Mouse (Mus musculus): Measurements from ENCODE around the gene Ppp1r3e. TPM values are rescaled to one million over a fixed set of nuclear protein-coding genes. Genes with fewer than 3 reads are reported as not detected.

Gene Ppp1r3e
- polyA plus RNA-seq, 1 experiment from 2014 or later = 1.3 TPM

GRCm38 (mm10) chr14:54855726-54856125 is 21.6 kb downstream of the Ppp1r3e start:
- H3K27me3 ChIP-seq (ENCODE audit: control insufficient read depth, insufficient read depth, low read length) = no peaks in the 10 kb centered on the region
- DNase-seq (ENCODE audit: low spot score) = no peak
- H3K4me3 ChIP-seq (ENCODE audit: low read depth, low read length) = no peak overlapping the region
- no peak overlapping the region for H3K4me2 ChIP-seq (replicated peaks; ENCODE audit: low read depth, low read length)
- H3K36me3 ChIP-seq (ENCODE audit: control insufficient read depth, insufficient read depth, low read length) = no peaks in the 10 kb centered on the region
- no peaks in the 10 kb centered on the region for H3K4me1 ChIP-seq (replicated peaks; ENCODE audit: control insufficient read depth, insufficient read depth, low read length)
- H3K9ac ChIP-seq (ENCODE audit: low read depth, low read length) = no peak overlapping the region
- no peak overlapping the region for H3K27ac ChIP-seq (ENCODE audit: low read depth, low read length)
- no peaks in the 10 kb centered on the region for H3K9me3 ChIP-seq (ENCODE audit: control insufficient read depth, low read length)
- 98% methylated on average over 3 of the region's 3 CpGs for WGBS
- no peak for ATAC-seq (ENCODE audit: low FRiP score)

GRCm38 (mm10) chr14:54843461-54843860 is 33.9 kb downstream of the Ppp1r3e start:
- no peak overlapping the region for H3K4me2 ChIP-seq (replicated peaks; ENCODE audit: low read depth, low read length)
- ATAC-seq (ENCODE audit: low FRiP score) = no peak
- WGBS = 4% methylated on average over 4 of the region's 4 CpGs
- no peaks in the 10 kb centered on the region for H3K4me1 ChIP-seq (replicated peaks; ENCODE audit: control insufficient read depth, insufficient read depth, low read length)
- peak; percentile 51 for DNase-seq (ENCODE audit: low spot score)
- no peak overlapping the region for H3K27ac ChIP-seq (ENCODE audit: low read depth, low read length)
- H3K9me3 ChIP-seq (ENCODE audit: control insufficient read depth, low read length) = no peaks in the 10 kb centered on the region
- H3K4me3 ChIP-seq (ENCODE audit: low read depth, low read length) = no peak overlapping the region
- H3K36me3 ChIP-seq (ENCODE audit: control insufficient read depth, insufficient read depth, low read length) = no peaks in the 10 kb centered on the region
- H3K27me3 ChIP-seq (ENCODE audit: control insufficient read depth, insufficient read depth, low read length) = no peaks in the 10 kb centered on the region
- no peak overlapping the region for H3K9ac ChIP-seq (ENCODE audit: low read depth, low read length)

DNA sequence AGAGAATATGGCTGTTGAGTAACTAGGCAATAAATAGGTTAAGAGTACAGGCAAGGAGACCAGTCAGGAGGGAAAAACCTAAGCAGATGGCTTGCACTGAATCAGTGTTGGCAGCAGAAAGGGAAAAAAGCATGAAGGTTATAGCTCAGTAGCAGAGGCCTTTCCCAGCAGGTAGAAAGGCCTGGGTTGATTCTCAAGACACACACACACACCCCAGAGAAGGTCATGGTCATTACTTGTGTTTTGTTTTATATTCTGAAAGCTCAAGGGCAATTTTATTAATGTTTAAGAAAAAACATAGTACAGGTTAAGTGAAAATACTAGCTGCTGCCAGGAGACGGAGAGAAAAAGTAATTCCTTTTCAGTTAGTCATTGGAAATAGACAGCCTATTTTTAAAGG is 53.6 kb downstream of the Ppp1r3e start:
- DNase-seq (ENCODE audit: low spot score) (no peak), ATAC-seq (ENCODE audit: low FRiP score) (no peak)
- WGBS = 92% methylated on average over 1 of the region's 1 CpGs
- no peak overlapping the region for H3K9ac ChIP-seq (ENCODE audit: low read depth, low read length)
- no peaks in the 10 kb centered on the region for H3K4me1 ChIP-seq (replicated peaks; ENCODE audit: control insufficient read depth, insufficient read depth, low read length)
- no peak overlapping the region for H3K4me3 ChIP-seq (ENCODE audit: low read depth, low read length)
- H3K27ac ChIP-seq (ENCODE audit: low read depth, low read length) = no peak overlapping the region
- H3K4me2 ChIP-seq (replicated peaks; ENCODE audit: low read depth, low read length) = no peak overlapping the region
- no peaks in the 10 kb centered on the region for H3K9me3 ChIP-seq (ENCODE audit: control insufficient read depth, low read length)
- no peaks in the 10 kb centered on the region for H3K27me3 ChIP-seq (ENCODE audit: control insufficient read depth, insufficient read depth, low read length)
- no peaks in the 10 kb centered on the region for H3K36me3 ChIP-seq (ENCODE audit: control insufficient read depth, insufficient read depth, low read length)

Other genes starting within 250 kb of the Ppp1r3e start
- gene Gm17606, start 236.6 kb downstream of the Ppp1r3e start, polyA plus RNA-seq (2014; fragmentation: Nextera tagmentation; extraction: Ambion mirVana) = not detected in 2 replicates
- gene Cdh24, start 236.2 kb downstream of the Ppp1r3e start, polyA plus RNA-seq (2014; fragmentation: Nextera tagmentation; extraction: Ambion mirVana) = 5.6 and 8.1 TPM in 2 replicates
- gene 1700123O20Rik, start 191.3 kb downstream of the Ppp1r3e start, polyA plus RNA-seq (2014; fragmentation: Nextera tagmentation; extraction: Ambion mirVana) = 99.9 and 108 TPM in 2 replicates
- 148 and 185 TPM in 2 replicates for gene Acin1, start 190.6 kb downstream of the Ppp1r3e start, polyA plus RNA-seq (2014; fragmentation: Nextera tagmentation; extraction: Ambion mirVana)
- gene Gm29776, start 178.7 kb downstream of the Ppp1r3e start, polyA plus RNA-seq (2014; fragmentation: Nextera tagmentation; extraction: Ambion mirVana) = 0.06 TPM in 2 replicates
- gene Cebpe, start 165.4 kb downstream of the Ppp1r3e start, polyA plus RNA-seq (2014; fragmentation: Nextera tagmentation; extraction: Ambion mirVana) = 0.20 TPM in 1 of 2 replicates, not detected in the other
- gene Slc7a8, start 95.6 kb downstream of the Ppp1r3e start, polyA plus RNA-seq (2014; fragmentation: Nextera tagmentation; extraction: Ambion mirVana) = 2.8 and 3.3 TPM in 2 replicates
- not detected in 2 replicates for gene Rnf212b, start 63.4 kb downstream of the Ppp1r3e start, polyA plus RNA-seq (2014; fragmentation: Nextera tagmentation; extraction: Ambion mirVana)
- 11.0 and 14.2 TPM in 2 replicates for gene Homez, start 6.6 kb downstream of the Ppp1r3e start, polyA plus RNA-seq (2014; fragmentation: Nextera tagmentation; extraction: Ambion mirVana)
- gene Bcl2l2, start 5.8 kb upstream of the Ppp1r3e start, polyA plus RNA-seq (2014; fragmentation: Nextera tagmentation; extraction: Ambion mirVana) = 3.2 and 4.3 TPM in 2 replicates
- gene Gm20521, start 5.9 kb upstream of the Ppp1r3e start, polyA plus RNA-seq (2014; fragmentation: Nextera tagmentation; extraction: Ambion mirVana) = not detected in 2 replicates
- gene Pabpn1, start 14.9 kb upstream of the Ppp1r3e start, polyA plus RNA-seq (2014; fragmentation: Nextera tagmentation; extraction: Ambion mirVana) = 168 and 173 TPM in 2 replicates
- 40.2 and 41.0 TPM in 2 replicates for gene Slc22a17, start 35.6 kb upstream of the Ppp1r3e start, polyA plus RNA-seq (2014; fragmentation: Nextera tagmentation; extraction: Ambion mirVana)
- gene Efs, start 48.6 kb upstream of the Ppp1r3e start, polyA plus RNA-seq (2014; fragmentation: Nextera tagmentation; extraction: Ambion mirVana) = 20.7 and 22.2 TPM in 2 replicates
- 0.47 TPM in 1 of 2 replicates, not detected in the other for gene Il25, start 55.1 kb upstream of the Ppp1r3e start, polyA plus RNA-seq (2014; fragmentation: Nextera tagmentation; extraction: Ambion mirVana)
- 1.8 and 4.1 TPM in 2 replicates for gene Cmtm5, start 58.7 kb upstream of the Ppp1r3e start, polyA plus RNA-seq (2014; fragmentation: Nextera tagmentation; extraction: Ambion mirVana)
- gene Myh6, start 89.4 kb upstream of the Ppp1r3e start, polyA plus RNA-seq (2014; fragmentation: Nextera tagmentation; extraction: Ambion mirVana) = 0.34 and 0.84 TPM in 2 replicates
- gene Gm17428, start 99.4 kb upstream of the Ppp1r3e start, polyA plus RNA-seq (2014; fragmentation: Nextera tagmentation; extraction: Ambion mirVana) = not detected in 2 replicates
- gene Myh7, start 117.1 kb upstream of the Ppp1r3e start, polyA plus RNA-seq (2014; fragmentation: Nextera tagmentation; extraction: Ambion mirVana) = 1.8 and 3.3 TPM in 2 replicates
- 79.7 and 81.5 TPM in 2 replicates for gene Ngdn, start 137.9 kb upstream of the Ppp1r3e start, polyA plus RNA-seq (2014; fragmentation: Nextera tagmentation; extraction: Ambion mirVana)
- gene Zfhx2, start 214.8 kb upstream of the Ppp1r3e start, polyA plus RNA-seq (2014; fragmentation: Nextera tagmentation; extraction: Ambion mirVana) = 16.1 and 20.8 TPM in 2 replicates
- 18.2 and 20.9 TPM in 2 replicates for gene Thtpa, start 217.2 kb upstream of the Ppp1r3e start, polyA plus RNA-seq (2014; fragmentation: Nextera tagmentation; extraction: Ambion mirVana)
- 9.0 and 9.4 TPM in 2 replicates for gene Ap1g2, start 229.0 kb upstream of the Ppp1r3e start, polyA plus RNA-seq (2014; fragmentation: Nextera tagmentation; extraction: Ambion mirVana)
- gene Jph4, start 239.4 kb upstream of the Ppp1r3e start, polyA plus RNA-seq (2014; fragmentation: Nextera tagmentation; extraction: Ambion mirVana) = 2.8 and 3.3 TPM in 2 replicates

All from hindbrain, embryonic 11.5 days (tissue).